Mouse (Mus musculus) T-cell, adult 66 days (primary cell): Measurements from ENCODE around the gene AL731706.2. TPM values are rescaled to one million over a fixed set of nuclear protein-coding genes. Genes with fewer than 3 reads are reported as not detected.

Source experiments
- total RNA-seq, 2 experiments: library from RNA; stranded (reverse); gene quantifications; 3 replicates in 1 of 2; 4 replicates in 1 of 2; pipeline ENCODE4 v1.2.4; 2023

AL731706.2 gene
- 10 to 100 TPM in 1 of 2 experiments, not detected in 1; 25.0 TPM for total RNA-seq

DNA sequence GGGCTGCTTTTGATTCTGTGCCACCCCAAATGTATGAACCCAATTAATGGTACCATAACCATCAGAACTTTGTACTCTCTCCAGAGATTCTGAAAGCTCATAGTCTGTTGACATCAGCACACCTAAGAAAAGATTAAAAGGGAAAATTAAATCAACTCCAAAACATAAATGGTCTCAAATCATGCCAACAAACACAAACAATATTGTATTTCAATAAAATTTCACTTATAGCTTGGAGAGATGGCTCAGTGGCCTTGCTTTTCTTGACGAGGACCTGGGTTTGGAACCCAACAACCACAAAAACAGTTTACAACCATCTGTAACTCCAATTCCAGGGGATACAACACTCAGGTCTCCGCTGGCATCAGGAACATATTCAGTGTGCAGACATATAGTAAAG lies at the start of gene AL731706.2:
Gene AL731706.2 (minus strand): TSS at position 101 of the 400 bp plus-strand sequence.

DNA sequence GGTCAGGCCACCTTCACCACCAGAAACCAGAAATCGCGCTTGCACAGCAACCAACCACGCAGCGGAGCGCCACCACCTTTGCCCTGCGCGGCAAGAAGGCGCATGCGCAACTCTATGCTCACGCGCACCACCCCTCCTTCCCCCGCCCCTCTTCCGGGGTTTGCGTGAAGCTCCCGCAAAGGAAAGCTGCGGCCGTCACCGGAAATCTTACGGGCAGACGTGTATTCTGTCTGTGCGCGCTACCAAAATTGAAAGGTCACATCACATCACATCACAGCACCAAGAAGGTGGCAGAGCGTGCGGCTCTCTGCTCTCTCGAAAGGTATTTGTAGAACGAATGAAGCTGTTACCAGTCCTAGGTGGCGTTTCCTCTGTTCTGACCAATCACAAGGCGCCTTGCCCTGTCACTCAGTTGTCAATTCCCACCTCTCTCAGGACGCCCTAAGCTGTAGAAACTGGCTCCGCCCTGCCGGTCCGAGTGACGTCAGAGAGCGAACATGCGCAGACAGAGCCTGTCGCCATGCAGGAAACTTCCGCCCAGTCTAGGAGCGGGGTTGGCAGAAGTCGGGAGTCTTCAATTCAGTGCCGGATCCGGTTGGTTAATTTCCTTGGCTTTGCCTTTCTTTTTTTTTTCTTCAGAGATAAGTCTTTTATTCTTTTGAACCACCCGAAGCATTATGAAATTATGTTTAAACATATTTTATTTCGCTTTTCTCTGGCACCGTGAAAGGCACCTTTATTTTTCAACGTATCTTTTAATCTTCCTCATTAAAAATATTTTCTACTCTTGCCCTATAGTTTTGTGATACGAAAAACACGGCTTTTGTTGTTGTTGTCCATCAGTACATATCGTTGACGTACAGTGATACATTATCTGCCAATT lies 5.8 kb upstream of the AL731706.2 start, which contains the start of the genes Slx4ip, AL731706.1 and Mkks:
Gene Slx4ip (plus strand): TSS at position 151 of the 883 bp plus-strand sequence.
Gene AL731706.1 (minus strand): TSS at position 322 of the 883 bp plus-strand sequence.
Gene Mkks (minus strand): TSS at position 322 of the 883 bp plus-strand sequence.

Other genes starting within 250 kb of the AL731706.2 start
- gene Snap25, start 172.2 kb downstream of the AL731706.2 start, total RNA-seq: not detected
- gene Slx4ip, start 5.5 kb upstream of the AL731706.2 start, total RNA-seq: 10 to 100 TPM in 1 of 2 experiments, 1 to 10 TPM in 1; 9.3 to 11.2 TPM
- gene AL731706.1, start 5.7 kb upstream of the AL731706.2 start, total RNA-seq: 1 to 10 TPM; 5.2 to 9.8 TPM
- 10 to 100 TPM in 1 of 2 experiments, 1 to 10 TPM in 1; 9.4 to 10.5 TPM for gene Mkks, start 5.7 kb upstream of the AL731706.2 start, total RNA-seq
- gene Jag1, start 231.0 kb upstream of the AL731706.2 start, total RNA-seq: under 1 TPM; 0.27 to 0.90 TPM